Mouse (Mus musculus) bone marrow macrophage, adult 2 months (primary cell): ENCODE results near the gene Farp2. TPM values are rescaled to one million over a fixed set of nuclear protein-coding genes. Genes with fewer than 3 reads are reported as not detected.
A peak's percentile ranks its signal among the peaks of the same experiment; 100 is the strongest.

Source experiments
- H3K27ac ChIP-seq: 2 replicates; pipeline ENCODE4 v1.5.1; 2012; ENCODE audit warnings: low read depth, low read length; ENCODE audit not compliant: insufficient read depth
- H3K4me1 ChIP-seq: 2 replicates; pipeline ENCODE4 v1.6.1; 2012; ENCODE audit warnings: low read length; ENCODE audit not compliant: control insufficient read depth, insufficient read depth
- H3K4me3 ChIP-seq: 2 replicates; pipeline ENCODE4 v1.5.1; 2012; ENCODE audit warnings: mild to moderate bottlenecking, low read length, moderate library complexity; ENCODE audit not compliant: insufficient read depth
- CTCF ChIP-seq: IDR thresholded peaks from 2 replicates; pipeline ENCODE4 v1.5.1; 2012; ENCODE audit warnings: low read depth, mild to moderate bottlenecking, low read length, moderate library complexity
- POLR2A ChIP-seq: IDR thresholded peaks from 2 replicates; pipeline ENCODE4 v1.6.1; 2012; ENCODE audit warnings: mild to moderate bottlenecking, low read depth, low read length, borderline replicate concordance
- polyA plus RNA-seq: library from polyadenylated mRNA; stranded (reverse); fragments of >200 nt; gene quantifications from 2 replicates; pipeline ENCODE4 v1.2.4, GENCODE M21; 2012; ENCODE audit not compliant: missing spikeins, insufficient read depth, insufficient read length

The Farp2 gene
- polyA plus RNA-seq, 1 experiment, result 4.4 TPM

DNA sequence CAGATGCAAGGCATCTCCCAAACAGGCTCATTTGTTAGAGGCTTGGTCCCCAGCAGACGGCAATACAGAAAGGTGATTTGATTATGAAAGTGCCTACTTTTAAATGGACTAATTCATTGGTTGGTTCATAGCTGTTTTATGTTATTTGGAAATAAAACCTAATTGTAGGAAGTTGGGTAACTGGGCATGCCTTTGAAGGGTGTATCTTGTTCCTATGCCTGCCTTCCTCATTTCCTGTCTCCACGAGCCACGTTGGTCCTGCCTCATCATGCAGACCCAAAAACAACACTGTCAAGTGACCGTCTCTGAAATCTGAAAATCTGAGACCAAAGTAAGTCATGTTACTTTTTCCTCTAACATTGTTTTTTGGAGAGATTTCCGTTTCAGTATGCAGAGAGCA lies 39.5 kb downstream of the Farp2 start:
- no peak for TF ChIP-seq CTCF
- TF ChIP-seq POLR2A, result no peak
- Histone ChIP-seq H3K4me3 (no peak overlapping the region), H3K4me1 (peaks cover 9% of the 10 kb centered on the region), H3K27ac (peak overlapping the region; percentile 29)

- Histone ChIP-seq H3K27ac (no peak overlapping the region), H3K4me1 (no peaks in the 10 kb centered on the region), H3K4me3 (no peak overlapping the region)
- TF ChIP-seq POLR2A (no peak), CTCF (no peak)
Measured at GRCm38 (mm10) chr1:93563224-93563623, 51.3 kb downstream of the Farp2 start.

- TF ChIP-seq POLR2A (no peak), CTCF (no peak)
- Histone ChIP-seq H3K27ac (no peak overlapping the region), H3K4me1 (no peaks in the 10 kb centered on the region), H3K4me3 (no peak overlapping the region)
Measured at GRCm38 (mm10) chr1:93563649-93564048, 51.8 kb downstream of the Farp2 start.

DNA sequence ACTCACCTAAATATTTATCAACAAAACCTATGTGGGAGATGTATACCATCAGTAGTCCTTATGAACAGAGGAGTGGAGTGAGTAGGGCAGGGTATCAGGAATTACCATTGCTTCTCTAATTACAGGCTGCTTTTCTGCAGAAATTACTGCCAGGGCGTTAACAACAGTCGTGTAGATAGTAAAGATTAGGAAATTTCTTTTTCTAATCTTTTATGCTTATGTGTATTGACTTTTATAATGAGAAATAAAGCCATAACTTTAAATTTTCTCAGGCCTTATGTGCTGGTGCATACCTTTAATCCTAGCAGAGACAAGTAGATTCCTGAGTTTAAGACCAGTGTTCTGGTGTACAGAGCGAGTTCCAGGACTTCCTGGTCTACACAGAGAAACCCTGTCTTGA lies 52.9 kb downstream of the Farp2 start:
- no peaks in the 10 kb centered on the region for H3K4me1 ChIP-seq
- H3K27ac ChIP-seq, result no peak overlapping the region
- TF ChIP-seq CTCF (no peak), POLR2A (no peak)
- H3K4me3 ChIP-seq, result no peak overlapping the region

GRCm38 (mm10) chr1:93567013-93567412 lies 55.1 kb downstream of the Farp2 start:
- no peak overlapping the region for H3K27ac ChIP-seq

DNA sequence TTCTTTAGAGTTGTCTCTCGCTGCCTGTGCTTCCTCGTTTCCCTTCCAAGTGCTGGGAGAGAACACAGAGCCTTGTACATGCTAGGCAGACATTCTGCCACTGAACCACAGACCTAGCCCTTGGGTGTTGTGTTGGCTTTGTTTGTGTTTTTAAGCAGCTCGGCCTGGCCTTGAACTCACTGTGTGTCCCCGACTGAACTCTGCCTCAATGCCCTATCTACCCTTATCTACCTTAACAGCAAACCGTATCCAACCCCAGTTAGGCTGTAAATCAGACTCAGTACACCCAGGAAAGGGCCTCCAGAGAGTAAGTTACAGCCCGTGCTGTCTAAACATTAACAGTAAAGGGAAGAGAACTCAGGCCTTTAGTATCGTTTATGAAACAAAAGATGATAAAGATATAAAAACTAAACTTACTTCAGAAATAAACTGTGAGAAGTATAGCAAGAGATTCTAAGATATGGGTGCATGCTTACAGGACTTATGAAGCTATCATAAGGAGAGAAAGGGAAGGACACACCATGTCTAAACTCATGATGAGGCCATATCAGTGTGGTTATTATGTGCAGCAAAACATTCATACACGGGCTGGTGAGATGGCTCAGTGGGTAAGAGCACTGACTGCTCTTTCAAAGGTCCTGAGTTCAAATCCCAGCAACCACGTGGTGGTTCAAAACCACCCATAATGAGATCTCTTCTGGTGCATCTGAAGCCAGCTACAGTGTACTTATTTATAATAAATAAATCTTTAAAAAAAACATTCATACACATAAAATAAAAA lies 56.0 kb downstream of the Farp2 start:
- Histone ChIP-seq H3K27ac (no peak overlapping the region), H3K4me1 (no peaks in the 10 kb centered on the region), H3K4me3 (no peak overlapping the region)
- TF ChIP-seq POLR2A (no peak), CTCF (no peak)

More at GRCm38 (mm10) chr1:93567013-93567412, 55.1 kb downstream of the Farp2 start:
- Histone ChIP-seq H3K4me1 (no peaks in the 10 kb centered on the region), H3K4me3 (no peak overlapping the region)
- TF ChIP-seq CTCF (no peak), POLR2A (no peak)

DNA sequence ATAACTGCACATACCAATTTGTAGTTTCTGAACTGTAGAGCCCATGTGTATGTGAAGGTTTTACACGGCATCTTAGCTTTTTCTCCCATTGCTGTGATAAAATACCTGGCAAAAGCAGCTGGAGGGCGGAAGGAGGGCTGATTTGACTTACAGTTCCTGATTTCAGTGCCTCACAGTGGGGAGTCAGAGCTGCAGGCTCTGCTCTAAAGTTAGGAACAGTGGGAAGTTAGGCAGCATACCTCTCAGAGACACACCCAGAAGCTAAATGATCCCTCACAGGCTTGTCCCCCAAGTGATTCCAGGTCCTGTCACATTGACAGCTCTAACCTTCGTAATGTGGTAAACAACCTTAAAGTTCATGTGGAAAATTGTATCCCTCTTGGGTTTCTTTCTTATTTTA lies 65.2 kb downstream of the Farp2 start:
- Histone ChIP-seq H3K27ac (no peak overlapping the region), H3K4me1 (peaks cover 6% of the 10 kb centered on the region; the same call in 1 of the 2 replicates), H3K4me3 (no peak overlapping the region)
- TF ChIP-seq CTCF, result no peak
- TF ChIP-seq POLR2A, result no peak

- no peak for TF ChIP-seq CTCF
- H3K27ac ChIP-seq, result no peak overlapping the region
- no peak overlapping the region for H3K4me3 ChIP-seq
- peaks cover 6% of the 10 kb centered on the region; the same call in 1 of the 2 replicates for H3K4me1 ChIP-seq
Measured at GRCm38 (mm10) chr1:93577861-93578260, 66.0 kb downstream of the Farp2 start.

GRCm38 (mm10) chr1:93581545-93581944 lies 69.7 kb downstream of the Farp2 start:
- no peak for TF ChIP-seq POLR2A
- no peak for TF ChIP-seq CTCF
- H3K4me1 ChIP-seq, result 0 out of 2 replicates have a peak, but pooled peaks cover 3% of the 10 kb centered on the region
- no peak overlapping the region for H3K4me3 ChIP-seq
- H3K27ac ChIP-seq, result no peak overlapping the region

DNA sequence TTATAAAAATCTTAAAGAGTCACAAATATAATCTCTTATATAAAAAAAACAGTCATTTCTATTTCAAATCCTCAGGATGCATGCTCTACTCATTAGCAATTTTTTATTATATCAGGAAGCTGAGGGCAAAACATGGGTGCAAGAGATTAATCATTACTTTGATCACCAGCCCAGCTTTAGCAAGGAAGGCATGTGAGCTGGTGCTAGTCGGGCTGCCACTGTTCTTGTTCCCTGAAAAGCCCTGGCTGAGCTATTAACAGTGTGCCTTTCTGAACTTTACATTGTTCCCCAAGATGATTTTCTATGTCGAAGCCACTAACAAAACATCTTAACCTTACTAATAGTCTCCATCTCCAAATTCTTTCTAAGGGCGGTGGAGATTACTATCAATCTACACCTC lies 76.5 kb downstream of the Farp2 start:
- Histone ChIP-seq H3K4me3 (no peak overlapping the region), H3K4me1 (no peaks in the 10 kb centered on the region), H3K27ac (no peak overlapping the region)
- TF ChIP-seq CTCF, result no peak
- TF ChIP-seq POLR2A, result no peak

GRCm38 (mm10) chr1:93593960-93594359 lies 82.1 kb downstream of the Farp2 start:
- H3K4me3 ChIP-seq, result no peak overlapping the region
- TF ChIP-seq POLR2A (no peak), CTCF (no peak)
- H3K4me1 ChIP-seq, result no peaks in the 10 kb centered on the region
- no peak overlapping the region for H3K27ac ChIP-seq
